Mouse (Mus musculus) bone marrow, adult 2 months (tissue): ENCODE data around the gene Gm10283.

ENCODE experiments used
- CTCF ChIP-seq: fragments of 200-500 bp; IDR thresholded peaks from 2 replicates; pipeline ENCODE4 v1.5.1; 2011; ENCODE audit warnings: low read length, control low read depth; ENCODE audit not compliant: control insufficient read depth, insufficient read depth
- POLR2A ChIP-seq: fragments of 200-500 bp; IDR thresholded peaks from 2 replicates; pipeline ENCODE4 v1.6.1; 2011; ENCODE audit warnings: low read depth, mild to moderate bottlenecking, control low read depth, low read length, borderline replicate concordance; ENCODE audit not compliant: control insufficient read depth

DNA sequence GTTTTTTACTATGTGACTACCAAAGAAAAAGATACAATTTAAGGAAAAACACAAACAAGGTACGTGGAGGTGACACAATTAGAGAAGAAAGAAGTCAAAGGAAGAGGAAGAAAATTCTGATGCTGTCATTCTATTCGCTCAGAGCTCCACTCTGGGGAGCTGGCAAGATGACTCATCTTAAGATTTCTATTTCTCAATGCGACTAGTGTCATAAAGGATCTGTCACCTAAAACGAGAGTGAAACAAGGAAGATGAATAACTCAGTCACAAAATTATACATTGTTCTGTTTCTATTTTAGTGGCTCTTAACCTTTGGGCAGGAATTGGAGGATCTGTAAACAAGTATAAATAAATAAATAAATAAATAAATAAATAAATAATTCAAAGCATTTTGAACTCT is 109.3 kb downstream of the Gm10283 start:
- no peak for TF ChIP-seq CTCF
- TF ChIP-seq POLR2A: no peak
